Mouse (Mus musculus): ENCODE data around the gene Itpripl2. TPM values are rescaled to one million over a fixed set of nuclear protein-coding genes. Genes with fewer than 3 reads are reported as not detected.

Itpripl2 gene
- polyA plus RNA-seq (2014; fragmentation: Nextera tagmentation; extraction: Ambion mirVana) = 0.56 and 0.84 TPM in 2 replicates

DNA sequence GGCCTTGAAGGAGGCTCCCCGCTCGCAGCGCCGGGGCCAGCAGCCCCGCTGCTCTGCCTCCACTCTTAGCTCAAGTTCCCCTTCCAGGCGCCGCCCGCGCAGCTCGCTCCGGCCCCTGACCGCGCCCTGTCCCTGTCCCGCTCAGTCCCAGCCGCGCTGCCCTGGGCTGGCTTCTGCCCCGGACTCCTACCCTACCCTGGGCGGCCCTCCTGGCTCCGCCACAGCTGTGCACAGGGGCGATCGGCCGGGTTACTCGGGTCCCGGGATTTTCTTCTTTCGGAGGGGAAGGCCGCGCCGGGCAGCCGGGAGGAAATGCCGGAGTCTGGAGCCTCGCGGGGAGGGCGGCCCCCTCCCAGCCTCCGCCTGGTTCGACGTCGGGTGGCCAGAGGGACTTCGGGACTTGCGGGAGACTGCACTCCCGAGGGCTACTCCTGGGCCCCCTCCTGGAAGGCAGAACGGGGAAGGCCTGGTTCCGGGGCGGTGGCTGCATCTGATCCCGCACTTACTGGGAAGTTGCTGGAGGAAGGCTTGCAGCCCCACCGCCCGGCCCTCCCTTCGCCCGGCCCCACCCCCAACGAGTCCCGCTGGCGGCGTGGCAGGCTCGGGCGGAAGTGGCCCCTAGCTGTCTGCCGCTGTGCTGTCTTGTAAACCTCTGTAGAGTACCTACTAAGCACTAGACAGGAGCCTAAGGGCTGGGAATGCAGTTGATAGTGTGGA is at the start of gene Itpripl2:
Itpripl2 (minus strand) TSS at position 545 of the 717 bp plus-strand sequence.
- no peaks in the 10 kb centered on the region for H3K36me3 ChIP-seq (replicated peaks; ENCODE audit: control insufficient read depth, insufficient read depth)
- H3K27ac ChIP-seq = peak within 1 kb of the TSS; percentile 54
- peak within 1 kb of the TSS; percentile 46 for H3K4me3 ChIP-seq (replicated peaks; ENCODE audit: low read length)
- under 1% methylated on average over 53 of the region's 55 CpGs for WGBS
- peak within 1 kb of the TSS; percentile 68 for H3K4me2 ChIP-seq (replicated peaks)
- peaks cover 54% of the 10 kb centered on the region for H3K27me3 ChIP-seq (ENCODE audit: control insufficient read depth, insufficient read depth, low read length)
- H3K4me1 ChIP-seq (replicated peaks; ENCODE audit: control insufficient read depth, insufficient read depth, low read length) = peaks cover 6% of the 10 kb centered on the region; the same call in 1 of the 2 replicates
- peak within 1 kb of the TSS; percentile 67 for H3K9ac ChIP-seq
- ATAC-seq (ENCODE audit: low FRiP score) (peak; percentile 75), DNase-seq (ENCODE audit: low spot score) (peak; percentile 27)
- H3K9me3 ChIP-seq (ENCODE audit: control insufficient read depth, low read length) = no peaks in the 10 kb centered on the region

DNA sequence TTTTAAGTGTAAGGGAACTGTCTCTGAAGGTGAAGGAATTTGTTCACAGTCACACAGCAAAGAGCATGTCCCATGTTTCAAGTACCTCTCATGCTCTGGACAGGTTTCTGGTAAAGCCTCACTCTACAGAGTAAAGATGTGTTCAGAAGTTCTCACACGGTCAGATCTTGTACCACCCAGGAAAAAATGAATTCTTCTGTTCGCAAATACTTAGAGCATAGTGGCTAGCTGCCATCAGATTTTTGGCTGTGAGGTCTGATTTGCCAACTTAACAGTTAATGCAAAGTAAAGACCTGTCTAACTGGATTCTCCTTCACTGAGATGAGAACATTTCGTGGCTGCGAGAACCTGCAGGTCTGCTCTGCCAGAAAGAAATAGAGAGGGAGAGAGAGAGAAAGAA is 43.3 kb upstream of the Itpripl2 start:
- DNase-seq (ENCODE audit: low spot score) = no peak
- no peak overlapping the region for H3K27ac ChIP-seq
- no peak overlapping the region for H3K9ac ChIP-seq
- H3K36me3 ChIP-seq (replicated peaks; ENCODE audit: control insufficient read depth, insufficient read depth) = peaks cover 8% of the 10 kb centered on the region
- H3K4me2 ChIP-seq (replicated peaks) = no peak overlapping the region
- no peaks in the 10 kb centered on the region for H3K9me3 ChIP-seq (ENCODE audit: control insufficient read depth, low read length)
- 93% methylated on average over 4 of the region's 4 CpGs for WGBS
- no peak overlapping the region for H3K4me3 ChIP-seq (replicated peaks; ENCODE audit: low read length)
- ATAC-seq (ENCODE audit: low FRiP score) = no peak
- H3K27me3 ChIP-seq (ENCODE audit: control insufficient read depth, insufficient read depth, low read length) = no peaks in the 10 kb centered on the region
- H3K4me1 ChIP-seq (replicated peaks; ENCODE audit: control insufficient read depth, insufficient read depth, low read length) = peaks cover 8% of the 10 kb centered on the region; the same call in 1 of the 2 replicates

DNA sequence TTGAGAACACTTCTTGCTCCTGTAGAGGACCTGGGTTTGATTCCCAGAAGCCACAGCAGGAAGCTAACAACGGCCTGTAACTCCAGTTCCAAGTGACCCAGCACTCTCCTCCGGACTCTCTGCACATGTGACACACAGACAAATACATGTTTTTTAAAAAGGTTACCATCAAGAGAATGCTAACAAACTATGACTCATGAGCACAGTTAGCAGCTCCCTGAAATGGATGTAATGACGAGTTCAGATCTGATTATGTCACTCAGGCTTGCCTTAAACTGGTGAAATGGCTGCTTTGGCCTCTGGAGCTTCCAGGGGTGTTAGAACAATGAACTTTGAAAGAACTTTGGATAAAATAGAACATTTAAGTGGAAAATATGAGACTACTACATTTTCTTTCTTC is 42.6 kb upstream of the Itpripl2 start:
- no peaks in the 10 kb centered on the region for H3K9me3 ChIP-seq (ENCODE audit: control insufficient read depth, low read length)
- WGBS = 81% methylated on average over 3 of the region's 3 CpGs
- H3K4me3 ChIP-seq (replicated peaks; ENCODE audit: low read length) = no peak overlapping the region
- H3K27me3 ChIP-seq (ENCODE audit: control insufficient read depth, insufficient read depth, low read length) = no peaks in the 10 kb centered on the region
- ATAC-seq (ENCODE audit: low FRiP score) (no peak), DNase-seq (ENCODE audit: low spot score) (no peak)
- H3K27ac ChIP-seq = no peak overlapping the region
- H3K4me1 ChIP-seq (replicated peaks; ENCODE audit: control insufficient read depth, insufficient read depth, low read length) = peaks cover 8% of the 10 kb centered on the region; the same call in 1 of the 2 replicates
- 0 out of 2 replicates have a peak, but pooled peaks cover 6% of the 10 kb centered on the region for H3K36me3 ChIP-seq (replicated peaks; ENCODE audit: control insufficient read depth, insufficient read depth)
- no peak overlapping the region for H3K4me2 ChIP-seq (replicated peaks)
- H3K9ac ChIP-seq = no peak overlapping the region

- Histone ChIP-seq H3K9ac (peak within 1 kb of the TSS; percentile 69), H3K4me2 (replicated peaks) (peak within 1 kb of the TSS; percentile 77), H3K27ac (peak within 1 kb of the TSS; percentile 99), H3K9me3 (ENCODE audit: control insufficient read depth, low read length) (no peaks in the 10 kb centered on the region), H3K4me3 (replicated peaks; ENCODE audit: low read length) (peak within 1 kb of the TSS; percentile 71), H3K27me3 (ENCODE audit: control insufficient read depth, insufficient read depth, low read length) (no peaks in the 10 kb centered on the region), H3K36me3 (replicated peaks; ENCODE audit: control insufficient read depth, insufficient read depth) (no peaks in the 10 kb centered on the region), H3K4me1 (replicated peaks; ENCODE audit: control insufficient read depth, insufficient read depth, low read length) (peaks cover 8% of the 10 kb centered on the region; the same call in 1 of the 2 replicates)
- DNase-seq (ENCODE audit: low spot score) (peak; percentile 100), ATAC-seq (ENCODE audit: low FRiP score) (peak; percentile 99)
- under 1% methylated on average over 31 of the region's 31 CpGs for WGBS
Measured at GRCm38 (mm10) chr7:118533178-118533578, 41.4 kb upstream of the Itpripl2 start, which contains the start of gene Coq7. Coq7 (minus strand) TSS chr7:118533356.

GRCm38 (mm10) chr7:118532519-118533177 is 40.9 kb upstream of the Itpripl2 start:
- peaks cover 2% of the 10 kb centered on the region; the same call in 1 of the 2 replicates for H3K36me3 ChIP-seq (replicated peaks; ENCODE audit: control insufficient read depth, insufficient read depth)
- peaks cover 8% of the 10 kb centered on the region; the same call in 1 of the 2 replicates for H3K4me1 ChIP-seq (replicated peaks; ENCODE audit: control insufficient read depth, insufficient read depth, low read length)
- H3K4me3 ChIP-seq (replicated peaks; ENCODE audit: low read length) = peak overlapping the region; percentile 71
- DNase-seq (ENCODE audit: low spot score) (peak; percentile 96), ATAC-seq (ENCODE audit: low FRiP score) (peak; percentile 95)
- no peaks in the 10 kb centered on the region for H3K27me3 ChIP-seq (ENCODE audit: control insufficient read depth, insufficient read depth, low read length)
- peak overlapping the region; percentile 69 for H3K9ac ChIP-seq
- peak overlapping the region; percentile 77 for H3K4me2 ChIP-seq (replicated peaks)
- H3K9me3 ChIP-seq (ENCODE audit: control insufficient read depth, low read length) = no peaks in the 10 kb centered on the region
- H3K27ac ChIP-seq = peak overlapping the region; percentile 99
- under 1% methylated on average over 36 of the region's 36 CpGs for WGBS

GRCm38 (mm10) chr7:118526967-118527366 is 35.2 kb upstream of the Itpripl2 start:
- H3K9ac ChIP-seq = no peak overlapping the region
- WGBS = 91% methylated on average over 4 of the region's 4 CpGs
- H3K4me3 ChIP-seq (replicated peaks; ENCODE audit: low read length) = no peak overlapping the region
- H3K27ac ChIP-seq = no peak overlapping the region
- no peaks in the 10 kb centered on the region for H3K27me3 ChIP-seq (ENCODE audit: control insufficient read depth, insufficient read depth, low read length)
- ATAC-seq (ENCODE audit: low FRiP score) (no peak), DNase-seq (ENCODE audit: low spot score) (no peak)
- H3K4me2 ChIP-seq (replicated peaks) = no peak overlapping the region
- H3K9me3 ChIP-seq (ENCODE audit: control insufficient read depth, low read length) = no peaks in the 10 kb centered on the region
- peaks cover 35% of the 10 kb centered on the region for H3K36me3 ChIP-seq (replicated peaks; ENCODE audit: control insufficient read depth, insufficient read depth)
- no peaks in the 10 kb centered on the region for H3K4me1 ChIP-seq (replicated peaks; ENCODE audit: control insufficient read depth, insufficient read depth, low read length)

DNA sequence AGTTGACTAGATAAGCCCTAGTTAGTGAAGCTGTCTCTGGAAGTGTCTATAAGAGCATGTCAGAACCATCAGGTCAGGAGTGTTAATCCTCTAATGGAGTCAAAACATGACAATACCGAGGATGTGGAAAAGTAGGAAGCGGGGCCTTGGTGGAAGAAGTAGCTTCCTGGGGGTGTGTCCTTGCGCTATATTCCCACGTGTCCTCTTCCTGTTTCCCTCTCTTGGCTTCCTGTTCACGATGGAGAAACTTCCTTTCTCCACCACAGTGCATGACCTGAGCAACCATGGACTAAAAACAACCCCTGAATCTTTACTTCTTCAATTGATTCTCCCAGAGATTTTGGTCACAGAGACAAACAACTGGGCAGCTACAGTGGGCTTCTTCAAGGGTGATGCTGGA is 30.3 kb upstream of the Itpripl2 start:
- Histone ChIP-seq H3K9me3 (ENCODE audit: control insufficient read depth, low read length) (no peaks in the 10 kb centered on the region), H3K27me3 (ENCODE audit: control insufficient read depth, insufficient read depth, low read length) (no peaks in the 10 kb centered on the region), H3K4me3 (replicated peaks; ENCODE audit: low read length) (no peak overlapping the region), H3K27ac (no peak overlapping the region), H3K9ac (no peak overlapping the region), H3K4me1 (replicated peaks; ENCODE audit: control insufficient read depth, insufficient read depth, low read length) (0 out of 2 replicates have a peak, but pooled peaks cover 5% of the 10 kb centered on the region), H3K4me2 (replicated peaks) (no peak overlapping the region), H3K36me3 (replicated peaks; ENCODE audit: control insufficient read depth, insufficient read depth) (peaks cover 27% of the 10 kb centered on the region)
- 87% methylated on average over 5 of the region's 5 CpGs for WGBS
- no peak for DNase-seq (ENCODE audit: low spot score)
- no peak for ATAC-seq (ENCODE audit: low FRiP score)

DNA sequence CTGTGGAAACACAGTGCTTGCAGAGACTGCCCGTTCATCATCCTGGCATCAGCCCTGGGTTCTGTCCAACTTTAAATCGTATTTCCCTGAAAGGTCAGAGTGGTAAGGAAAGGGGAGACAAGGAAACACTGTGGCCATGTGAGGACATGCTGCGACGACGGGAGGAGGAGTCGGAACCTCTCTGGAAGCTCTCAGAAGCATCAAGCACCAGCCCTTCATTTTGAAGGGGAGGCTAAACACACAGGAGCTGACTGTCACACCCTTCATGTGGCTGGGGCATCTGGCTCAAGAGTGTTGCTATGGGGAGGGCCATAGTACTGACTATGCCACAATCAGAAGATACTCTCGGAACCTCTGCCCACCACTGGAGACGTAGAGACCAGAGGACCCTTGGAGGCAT is 27.9 kb upstream of the Itpripl2 start:
- DNase-seq (ENCODE audit: low spot score) = no peak
- 78% methylated on average over 8 of the region's 8 CpGs for WGBS
- 0 out of 2 replicates have a peak, but pooled peaks cover 5% of the 10 kb centered on the region for H3K4me1 ChIP-seq (replicated peaks; ENCODE audit: control insufficient read depth, insufficient read depth, low read length)

DNA sequence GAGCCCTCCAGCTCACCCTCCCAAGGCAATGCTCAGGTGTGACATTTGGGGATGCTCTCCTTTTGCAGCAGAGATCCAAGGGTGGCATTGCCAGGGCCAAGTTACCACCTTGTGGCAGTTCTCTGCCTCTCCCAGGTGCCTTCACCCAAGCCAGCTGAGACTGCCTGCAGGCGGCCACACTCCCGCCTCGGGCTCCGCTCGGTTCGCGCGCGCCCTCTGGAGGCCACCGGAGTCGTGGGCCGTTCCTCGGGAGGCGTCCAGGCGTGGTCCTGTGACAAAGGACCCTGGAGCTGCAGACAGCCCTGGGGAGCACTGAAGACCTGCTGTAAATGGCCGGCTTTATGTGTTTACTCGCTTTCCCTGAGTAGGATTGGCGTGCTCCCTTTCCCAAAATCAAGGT is 26.9 kb upstream of the Itpripl2 start:
- Histone ChIP-seq H3K4me1 (replicated peaks; ENCODE audit: control insufficient read depth, insufficient read depth, low read length) (0 out of 2 replicates have a peak, but pooled peaks cover 5% of the 10 kb centered on the region), H3K36me3 (replicated peaks; ENCODE audit: control insufficient read depth, insufficient read depth) (0 out of 2 replicates have a peak, but pooled peaks cover 4% of the 10 kb centered on the region), H3K4me2 (replicated peaks) (no peak overlapping the region), H3K9ac (no peak overlapping the region), H3K27me3 (ENCODE audit: control insufficient read depth, insufficient read depth, low read length) (no peaks in the 10 kb centered on the region), H3K4me3 (replicated peaks; ENCODE audit: low read length) (no peak overlapping the region), H3K27ac (no peak overlapping the region), H3K9me3 (ENCODE audit: control insufficient read depth, low read length) (no peaks in the 10 kb centered on the region)
- ATAC-seq (ENCODE audit: low FRiP score) (peak; percentile 55; the same call in 1 of the 2 replicates), DNase-seq (ENCODE audit: low spot score) (peak; percentile 67)
- WGBS = 2% methylated on average over 18 of the region's 18 CpGs

More for the DNA sequence above, 27.9 kb upstream of the Itpripl2 start:
- Histone ChIP-seq H3K27ac (no peak overlapping the region), H3K4me2 (replicated peaks) (no peak overlapping the region), H3K27me3 (ENCODE audit: control insufficient read depth, insufficient read depth, low read length) (no peaks in the 10 kb centered on the region), H3K9me3 (ENCODE audit: control insufficient read depth, low read length) (no peaks in the 10 kb centered on the region), H3K36me3 (replicated peaks; ENCODE audit: control insufficient read depth, insufficient read depth) (peaks cover 10% of the 10 kb centered on the region; the same call in 1 of the 2 replicates), H3K9ac (no peak overlapping the region), H3K4me3 (replicated peaks; ENCODE audit: low read length) (no peak overlapping the region)
- ATAC-seq (ENCODE audit: low FRiP score) = no peak

All from hindbrain, embryonic 14.5 days (tissue).